In the genomic region with DNA sequence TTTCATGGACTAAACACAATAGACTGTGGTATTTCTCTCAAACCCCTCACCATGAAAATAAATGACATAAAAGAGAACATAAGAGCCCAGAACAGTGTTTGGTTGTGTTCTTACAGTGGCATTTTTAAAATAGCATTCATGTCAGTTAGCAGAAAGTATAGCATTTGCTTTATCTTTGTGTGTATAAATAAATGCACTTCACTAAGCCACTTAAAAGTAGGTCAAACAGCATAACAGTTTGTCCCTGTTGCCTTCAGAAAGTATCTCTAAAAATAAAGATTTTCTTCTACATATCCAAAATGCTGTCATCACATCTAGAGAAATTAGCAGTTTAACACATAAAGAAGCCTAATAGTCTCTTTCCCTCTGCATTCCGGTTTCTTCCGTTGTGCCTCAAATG, we compare ENCODE assay signal across 37 mouse cellular contexts. TPM values are rescaled to one million over a fixed set of nuclear protein-coding genes. Genes with fewer than 3 reads are reported as not detected.
"Had no signal": no experiment of that assay in that cellular context is flagged by ENCODE, and none has a peak within 500 bp of the region (broad histone marks: within the 10 kb centered on the region; RNA-seq: fewer than 3 reads in every experiment).

No protein-coding gene starts in this region.

- H3K36me3 ChIP-seq: heart, embryonic 10.5 days; heart, embryonic 13.5 days; heart, embryonic 15.5 days; hindbrain, embryonic 10.5 days; hindbrain, embryonic 12.5 days; intestine, embryonic 15.5 days; limb, embryonic 10.5 days; limb, embryonic 12.5 days; liver, embryonic 13.5 days; liver, embryonic 15.5 days had no signal

- H3K4me1 ChIP-seq: hindbrain, embryonic 10.5 days; hindbrain, embryonic 12.5 days; intestine, embryonic 15.5 days; limb, embryonic 12.5 days had no signal

- H3K9ac ChIP-seq: heart, embryonic 13.5 days; heart, embryonic 15.5 days; hindbrain, embryonic 12.5 days; hindbrain, embryonic 14.5 days; intestine, embryonic 15.5 days; limb, embryonic 12.5 days; liver, embryonic 13.5 days; liver, embryonic 15.5 days had no signal

- H3K4me2 ChIP-seq: heart, embryonic 13.5 days; heart, embryonic 15.5 days; hindbrain, embryonic 12.5 days; hindbrain, embryonic 14.5 days; intestine, embryonic 15.5 days; limb, embryonic 12.5 days; liver, embryonic 11.5 days; liver, embryonic 13.5 days; liver, embryonic 15.5 days had no signal

- H3K4me3 ChIP-seq: gastrocnemius, adult 2 months; heart, embryonic 10.5 days; heart, embryonic 13.5 days; heart, embryonic 15.5 days; hindbrain, embryonic 10.5 days; hindbrain, embryonic 12.5 days; intestine, embryonic 15.5 days; layer of hippocampus, adult 2 months; left cerebral cortex, adult 2 months; limb, embryonic 10.5 days; limb, embryonic 12.5 days; liver, embryonic 13.5 days; liver, embryonic 15.5 days had no signal

- ATAC-seq: hindbrain, embryonic 16.5 days; inflammation-experienced regulatory T-cells, adult 6 months; intestine, embryonic 15.5 days; intestine, postnatal 0 days had no signal

- H3K27ac ChIP-seq: gastrocnemius, adult 2 months; heart, embryonic 10.5 days; heart, embryonic 13.5 days; heart, embryonic 15.5 days; hindbrain, embryonic 10.5 days; hindbrain, embryonic 12.5 days; hindbrain, embryonic 14.5 days; intestine, embryonic 15.5 days; layer of hippocampus, adult 2 months; left cerebral cortex, adult 2 months; limb, embryonic 10.5 days; limb, embryonic 12.5 days; liver, embryonic 13.5 days; liver, embryonic 15.5 days had no signal

- H3K27me3 ChIP-seq: heart, embryonic 13.5 days; heart, embryonic 15.5 days; hindbrain, embryonic 12.5 days; intestine, embryonic 15.5 days; limb, embryonic 12.5 days; liver, embryonic 13.5 days; liver, embryonic 15.5 days had no signal

- H3K9me3 ChIP-seq: heart, embryonic 10.5 days; heart, embryonic 15.5 days; hindbrain, embryonic 12.5 days; intestine, embryonic 15.5 days; limb, embryonic 12.5 days; liver, embryonic 13.5 days; liver, embryonic 15.5 days had no signal

- DNase-seq: gastrocnemius, adult 2 months; gastrocnemius, postnatal 10 days; gastrocnemius, postnatal 25 days; heart, postnatal 14 days; heart, postnatal 36 days; kidney, adult 18-20 months; kidney, adult 8-10 months; kidney, postnatal 10 days; kidney, postnatal 25 days; kidney, postnatal 4 days; liver; liver, embryonic 13.5 days had no signal

RNA-seq across cellular contexts. Expression of a gene that starts 7.5 kb away (rescaled TPM):
- total RNA-seq: gastrocnemius, adult 2 months; gastrocnemius, postnatal 10 days; gastrocnemius, postnatal 25 days; gastrocnemius, postnatal 4 days; granulocyte monocyte progenitor cell, adult 5-6 weeks; layer of hippocampus, adult 2 months; layer of hippocampus, postnatal 10 days; layer of hippocampus, postnatal 25 days; left cerebral cortex, adult 2 months; left cerebral cortex, postnatal 14 days; left cerebral cortex, postnatal 36 days had no signal
- polyA plus RNA-seq: heart, embryonic 10.5 days; heart, embryonic 13.5 days; hindbrain, embryonic 10.5 days; hindbrain, embryonic 12.5 days; hindbrain, embryonic 14.5 days; hindbrain, embryonic 16.5 days; inflammation-experienced regulatory T-cells, adult 6 months; intestine, embryonic 15.5 days; intestine, postnatal 0 days; kidney, embryonic 14.5 days; kidney, embryonic 16.5 days; limb, embryonic 10.5 days; limb, embryonic 12.5 days; limb, embryonic 14.5 days; liver, embryonic 11.5 days; liver, embryonic 13.5 days; liver, embryonic 15.5 days had no signal
